Mouse (Mus musculus): ENCODE results near the gene Map2k1. TPM values are rescaled to one million over a fixed set of nuclear protein-coding genes. Genes with fewer than 3 reads are reported as not detected.
"Not testable (repeated sequence)": the region's sequence is repeated elsewhere in the genome, so short reads cannot be mapped to it uniquely, and the experiment has no call there.

Map2k1 gene
- polyA plus RNA-seq, 1 experiment from 2014 or later: 63.7 TPM

DNA sequence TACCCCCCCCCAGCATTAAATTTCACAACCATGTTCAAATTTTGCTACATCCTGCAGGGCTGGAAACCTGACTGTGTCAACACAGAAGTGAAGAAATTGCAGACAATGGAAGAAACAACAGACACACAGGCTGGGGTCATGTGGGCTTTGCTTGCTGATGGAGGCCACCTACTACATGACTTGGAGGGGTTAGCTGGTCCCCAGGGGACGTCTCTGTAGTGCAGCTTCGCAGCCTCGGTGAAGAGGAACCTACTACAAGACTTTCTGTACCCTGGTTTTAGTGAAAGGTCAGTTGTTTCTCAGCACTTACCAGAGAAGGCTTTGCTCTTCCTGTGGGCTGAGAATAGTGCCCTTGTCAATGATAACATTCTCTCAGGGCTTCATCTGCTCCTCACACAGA is 17.8 kb upstream of the Map2k1 start:
- Histone ChIP-seq H3K27ac (replicated peaks) (no peak overlapping the region), H3K9me3 (no peaks in the 10 kb centered on the region), H3K27me3 (no peaks in the 10 kb centered on the region), H3K9ac (replicated peaks) (no peak overlapping the region), H3K4me1 (no peaks in the 10 kb centered on the region), H3K4me2 (replicated peaks) (no peak overlapping the region), H3K4me3 (no peak overlapping the region), H3K36me3 (no peaks in the 10 kb centered on the region)
- no peak for ATAC-seq (ENCODE audit: low FRiP score, low read depth)
- WGBS: 73% methylated on average over 3 of the region's 3 CpGs

DNA sequence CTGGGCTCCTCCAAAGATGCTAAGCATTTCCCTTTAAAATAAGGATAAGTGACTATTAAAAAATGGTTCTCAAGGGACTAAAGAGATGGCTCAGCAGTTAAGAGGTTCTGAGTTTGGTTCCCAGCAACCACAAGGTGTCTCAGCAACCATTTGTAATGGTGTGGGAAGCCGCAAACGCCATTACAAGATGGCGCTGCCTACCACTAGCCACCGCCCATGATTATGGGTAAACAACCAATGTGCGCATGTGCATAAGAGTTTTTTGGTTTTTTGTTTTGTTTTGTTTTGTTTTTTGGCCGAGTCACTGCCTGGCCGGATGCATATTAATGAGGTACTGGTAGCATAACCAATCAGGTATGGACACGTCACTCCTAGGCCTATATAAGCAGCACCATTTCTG is 15.4 kb upstream of the Map2k1 start:
- H3K4me1 ChIP-seq; ATAC-seq (ENCODE audit: low FRiP score, low read depth); H3K4me2 ChIP-seq (replicated peaks); H3K36me3 ChIP-seq; H3K27ac ChIP-seq (replicated peaks); H3K9ac ChIP-seq (replicated peaks); H3K27me3 ChIP-seq; H3K4me3 ChIP-seq; H3K9me3 ChIP-seq: not testable (repeated sequence)
- 92% methylated on average over 8 of the region's 8 CpGs for WGBS

DNA sequence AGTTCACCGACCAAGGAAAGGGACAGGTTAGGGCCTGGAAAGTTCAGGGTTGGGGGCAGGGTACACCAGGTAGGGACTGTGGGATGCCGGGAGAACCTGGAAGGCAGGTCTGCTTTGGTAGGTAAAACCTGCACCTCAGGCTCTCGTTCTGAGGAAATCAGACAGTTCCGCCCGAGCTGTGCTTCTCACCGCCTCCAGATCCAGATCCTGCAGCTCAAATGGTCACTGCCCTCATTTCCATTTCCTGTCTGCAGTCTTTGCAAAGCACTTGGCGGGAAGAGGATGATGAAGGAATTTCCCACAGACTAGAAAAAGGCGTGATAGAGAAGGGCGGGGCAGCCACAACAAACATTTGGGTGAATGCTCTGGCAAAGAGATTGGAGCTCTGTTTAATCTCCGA is 14.8 kb upstream of the Map2k1 start:
- WGBS: 90% methylated on average over 10 of the region's 10 CpGs
- Histone ChIP-seq H3K9me3 (no peaks in the 10 kb centered on the region), H3K9ac (replicated peaks) (no peak overlapping the region), H3K27ac (replicated peaks) (no peak overlapping the region), H3K4me1 (no peaks in the 10 kb centered on the region), H3K36me3 (no peaks in the 10 kb centered on the region), H3K4me2 (replicated peaks) (no peak overlapping the region), H3K27me3 (no peaks in the 10 kb centered on the region), H3K4me3 (no peak overlapping the region)
- no peak for ATAC-seq (ENCODE audit: low FRiP score, low read depth)

DNA sequence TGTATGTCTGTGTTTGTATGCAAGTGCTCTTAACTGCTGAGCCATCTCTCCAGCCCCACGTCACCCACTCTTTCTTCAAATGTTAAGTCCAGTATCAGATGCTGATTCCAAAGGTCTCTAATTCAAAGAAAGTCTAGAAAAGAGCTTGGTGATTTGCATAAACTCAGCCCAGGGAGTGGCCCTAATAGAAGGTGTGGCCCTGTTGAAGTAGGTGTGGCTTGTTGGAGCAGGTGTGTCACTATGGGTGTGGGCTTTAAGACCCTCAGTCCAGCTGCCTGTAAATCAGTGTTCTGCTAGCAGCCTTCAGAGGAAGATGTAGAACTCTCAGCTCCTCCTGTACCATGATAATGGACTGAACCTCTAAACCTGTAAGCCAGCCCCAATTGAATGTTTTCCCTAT is 13.8 kb upstream of the Map2k1 start:
- H3K4me2 ChIP-seq (replicated peaks): no peak overlapping the region
- ATAC-seq (ENCODE audit: low FRiP score, low read depth): no peak
- no peaks in the 10 kb centered on the region for H3K9me3 ChIP-seq
- 94% methylated on average over 1 of the region's 1 CpGs for whole genome bisulfite sequencing
- H3K4me1 ChIP-seq: no peaks in the 10 kb centered on the region
- no peaks in the 10 kb centered on the region for H3K27me3 ChIP-seq
- H3K27ac ChIP-seq (replicated peaks): no peak overlapping the region
- H3K36me3 ChIP-seq: no peaks in the 10 kb centered on the region
- H3K4me3 ChIP-seq: no peak overlapping the region
- no peak overlapping the region for H3K9ac ChIP-seq (replicated peaks)

DNA sequence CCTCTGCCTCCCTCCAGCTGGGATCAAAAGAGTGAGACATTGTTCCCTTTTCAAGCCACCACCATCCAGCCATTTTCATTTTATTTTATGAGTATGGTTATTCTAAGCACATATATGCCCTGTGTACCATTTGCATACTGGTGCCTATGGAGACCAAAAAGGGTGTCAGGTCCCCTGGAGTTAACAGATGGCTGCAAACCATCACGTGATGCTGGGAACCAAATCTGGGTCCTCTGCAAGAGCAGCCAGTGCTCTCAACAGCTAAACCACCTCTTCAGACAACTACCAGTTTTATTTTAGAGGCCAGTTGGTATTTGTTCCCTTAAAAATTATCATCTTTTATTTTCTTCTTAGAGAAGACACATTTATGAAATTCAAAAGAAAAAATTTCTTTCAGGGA is 11.4 kb upstream of the Map2k1 start:
- no peaks in the 10 kb centered on the region for H3K4me1 ChIP-seq
- 56% methylated on average over 1 of the region's 1 CpGs for WGBS
- H3K4me3 ChIP-seq: no peak overlapping the region
- no peak overlapping the region for H3K4me2 ChIP-seq (replicated peaks)
- no peaks in the 10 kb centered on the region for H3K36me3 ChIP-seq
- H3K9me3 ChIP-seq: no peaks in the 10 kb centered on the region
- no peak overlapping the region for H3K27ac ChIP-seq (replicated peaks)
- no peaks in the 10 kb centered on the region for H3K27me3 ChIP-seq
- H3K9ac ChIP-seq (replicated peaks): no peak overlapping the region
- no peak for ATAC-seq (ENCODE audit: low FRiP score, low read depth)

DNA sequence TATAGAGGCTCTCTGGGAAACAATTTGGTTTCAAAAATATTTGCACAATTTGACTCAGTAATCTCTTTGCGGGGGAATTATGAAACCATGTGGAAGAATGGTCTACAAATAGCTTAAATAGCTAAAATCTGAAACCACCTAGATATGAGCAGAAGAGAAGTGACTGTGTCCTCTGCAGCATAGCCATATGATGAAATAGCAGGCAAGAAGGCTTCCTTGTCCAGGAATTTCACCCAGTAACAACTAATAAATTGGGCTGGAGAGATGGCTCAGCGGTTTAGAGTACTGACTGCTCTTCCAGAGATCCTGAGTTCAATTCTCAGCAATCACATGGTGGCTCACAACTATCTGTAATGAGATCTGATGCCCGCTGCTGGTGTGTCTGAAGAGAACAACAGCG is 7.6 kb upstream of the Map2k1 start:
- Histone ChIP-seq H3K9ac (replicated peaks) (no peak overlapping the region), H3K36me3 (no peaks in the 10 kb centered on the region), H3K9me3 (no peaks in the 10 kb centered on the region), H3K4me1 (no peaks in the 10 kb centered on the region), H3K4me2 (replicated peaks) (no peak overlapping the region), H3K4me3 (no peak overlapping the region), H3K27ac (replicated peaks) (no peak overlapping the region), H3K27me3 (no peaks in the 10 kb centered on the region)
- 89% methylated on average over 4 of the region's 4 CpGs for WGBS
- ATAC-seq (ENCODE audit: low FRiP score, low read depth): no peak

DNA sequence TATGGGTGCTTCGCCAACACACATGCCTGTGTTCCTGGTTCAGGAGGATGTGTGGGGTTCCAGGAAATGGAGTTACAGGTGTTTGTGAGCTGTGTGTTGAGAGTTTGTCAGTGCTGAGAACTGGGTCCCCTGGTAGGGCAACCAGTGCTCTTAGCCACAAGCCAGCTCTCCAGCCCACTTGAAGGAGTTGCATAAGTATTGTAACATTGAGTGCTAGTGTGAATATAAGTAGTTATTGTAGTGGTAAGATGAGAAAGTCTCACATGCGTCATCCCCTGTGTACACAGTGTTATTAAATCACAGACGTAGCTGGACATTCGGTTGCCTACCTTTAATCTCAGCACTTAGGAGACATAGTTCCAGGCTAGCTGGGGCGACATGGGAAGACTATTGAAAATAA is 6.5 kb upstream of the Map2k1 start:
- H3K4me3 ChIP-seq: no peak overlapping the region
- no peaks in the 10 kb centered on the region for H3K27me3 ChIP-seq
- H3K4me2 ChIP-seq (replicated peaks): no peak overlapping the region
- H3K4me1 ChIP-seq: no peaks in the 10 kb centered on the region
- H3K9ac ChIP-seq (replicated peaks): no peak overlapping the region
- 90% methylated on average over 5 of the region's 5 CpGs for WGBS
- no peaks in the 10 kb centered on the region for H3K36me3 ChIP-seq
- ATAC-seq (ENCODE audit: low FRiP score, low read depth): no peak
- no peak overlapping the region for H3K27ac ChIP-seq (replicated peaks)
- no peaks in the 10 kb centered on the region for H3K9me3 ChIP-seq

DNA sequence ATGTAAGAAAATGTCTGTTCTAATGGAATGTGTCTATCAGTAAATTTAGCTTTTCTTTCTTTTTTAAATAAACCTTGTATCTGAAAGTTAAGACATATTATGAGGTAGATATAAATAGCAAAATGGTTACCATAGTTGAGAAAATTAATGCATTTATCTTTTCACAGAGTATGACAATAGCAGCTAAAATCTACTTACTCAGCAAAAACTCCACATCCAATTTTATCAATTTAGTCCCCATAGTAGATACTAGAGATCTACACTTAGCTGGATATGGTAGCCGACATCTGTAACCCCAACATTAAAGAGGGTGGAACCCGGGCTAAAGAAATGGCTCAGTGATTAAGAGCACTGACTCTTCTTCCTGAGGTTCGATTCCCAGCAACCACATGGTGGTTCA is 2.8 kb upstream of the Map2k1 start:
- 90% methylated on average over 3 of the region's 3 CpGs for WGBS
- Histone ChIP-seq H3K4me3 (no peak overlapping the region), H3K4me1 (peaks cover 16% of the 10 kb centered on the region), H3K9me3 (no peaks in the 10 kb centered on the region), H3K27ac (replicated peaks) (no peak overlapping the region), H3K9ac (replicated peaks) (no peak overlapping the region), H3K4me2 (replicated peaks) (no peak overlapping the region), H3K36me3 (no peaks in the 10 kb centered on the region), H3K27me3 (no peaks in the 10 kb centered on the region)
- ATAC-seq (ENCODE audit: low FRiP score, low read depth): no peak

DNA sequence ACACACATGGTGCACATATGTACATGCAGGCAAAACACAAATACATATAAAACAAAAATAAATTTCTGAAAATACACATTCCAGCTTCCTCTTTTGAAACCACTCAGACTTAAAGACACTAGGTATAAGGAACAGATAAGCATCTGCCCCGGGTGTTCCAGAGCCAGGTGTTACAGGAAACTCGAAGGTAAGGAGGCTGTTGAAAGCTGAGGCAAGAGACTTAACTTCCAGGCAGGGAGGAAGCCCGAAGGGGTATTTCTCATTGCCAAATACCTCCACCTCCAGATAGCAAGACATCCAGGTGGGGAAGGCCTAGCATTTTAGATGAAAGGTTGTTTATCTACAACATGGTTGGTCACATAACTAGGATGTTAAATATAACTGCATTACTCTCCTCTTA is 2.0 kb upstream of the Map2k1 start:
- ATAC-seq (ENCODE audit: low FRiP score, low read depth): no peak
- Histone ChIP-seq H3K27me3 (no peaks in the 10 kb centered on the region), H3K9me3 (no peaks in the 10 kb centered on the region), H3K36me3 (no peaks in the 10 kb centered on the region), H3K4me2 (replicated peaks) (no peak overlapping the region), H3K9ac (replicated peaks) (no peak overlapping the region), H3K4me3 (no peak overlapping the region), H3K4me1 (peaks cover 18% of the 10 kb centered on the region), H3K27ac (replicated peaks) (no peak overlapping the region)
- 78% methylated on average over 3 of the region's 3 CpGs for WGBS

DNA sequence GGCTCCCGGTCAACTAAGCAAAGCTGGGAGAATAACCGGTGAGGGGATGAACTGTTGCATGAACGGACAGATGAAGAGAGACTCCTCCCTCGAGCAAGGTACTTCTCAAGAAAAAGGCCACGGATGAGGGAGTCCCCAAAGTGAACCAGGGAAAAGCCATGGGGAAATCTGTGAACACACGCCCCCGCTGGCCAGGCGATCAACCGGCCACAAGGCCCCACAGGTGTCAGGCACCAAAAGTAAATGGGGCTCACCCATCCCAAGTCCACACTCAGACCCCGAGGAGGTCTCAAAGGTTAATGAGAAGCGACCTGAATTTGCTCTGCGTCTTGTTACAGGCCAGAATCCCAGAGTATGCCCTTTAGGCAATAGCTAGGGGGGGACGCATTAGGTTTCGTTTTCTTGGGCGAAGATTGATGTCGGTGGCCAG is 825 bp downstream of the Map2k1 start:
- H3K27me3 ChIP-seq: no peaks in the 10 kb centered on the region
- under 1% methylated on average over 16 of the region's 16 CpGs for WGBS
- no peaks in the 10 kb centered on the region for H3K9me3 ChIP-seq
- peak overlapping the region; percentile 87 for H3K9ac ChIP-seq (replicated peaks)
- H3K27ac ChIP-seq (replicated peaks): peak overlapping the region; percentile 90
- H3K4me1 ChIP-seq: peaks cover 18% of the 10 kb centered on the region
- H3K36me3 ChIP-seq: no peaks in the 10 kb centered on the region
- ATAC-seq (ENCODE audit: low FRiP score, low read depth): no peak
- peak overlapping the region; percentile 95 for H3K4me3 ChIP-seq
- peak overlapping the region; percentile 92 for H3K4me2 ChIP-seq (replicated peaks)

DNA sequence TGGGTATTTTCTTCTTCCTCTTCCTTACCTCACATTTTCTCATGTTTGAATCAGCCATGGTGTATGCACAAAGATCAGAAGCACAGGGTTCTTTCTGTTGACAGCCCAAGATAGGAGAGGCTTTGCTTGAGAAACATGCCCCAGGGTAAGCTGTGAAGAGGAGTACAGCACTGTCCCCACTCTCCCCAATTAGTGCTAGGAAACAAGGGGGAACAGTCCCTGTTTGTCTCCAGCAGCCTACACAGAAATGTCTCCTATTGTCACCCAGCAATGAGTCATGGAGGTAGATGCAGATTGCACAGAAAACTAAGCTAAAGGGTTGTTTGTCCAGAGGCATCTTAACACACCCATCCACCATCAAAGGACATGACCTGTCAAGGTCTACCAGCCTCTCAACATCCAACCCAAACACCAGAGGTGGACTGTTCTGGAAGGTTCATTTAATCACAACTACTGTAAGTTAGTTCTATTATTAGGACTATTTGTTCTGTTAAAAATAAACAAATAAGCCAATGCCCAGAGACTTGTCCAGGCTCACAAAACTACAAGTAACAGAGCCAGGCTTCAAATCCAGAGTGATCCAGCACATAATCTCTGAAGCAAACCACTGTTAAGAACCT is 3.2 kb downstream of the Map2k1 start:
- Histone ChIP-seq H3K4me3 (no peak overlapping the region), H3K27ac (replicated peaks) (no peak overlapping the region), H3K9me3 (no peaks in the 10 kb centered on the region), H3K4me1 (peaks cover 18% of the 10 kb centered on the region), H3K4me2 (replicated peaks) (no peak overlapping the region), H3K27me3 (no peaks in the 10 kb centered on the region), H3K36me3 (no peaks in the 10 kb centered on the region), H3K9ac (replicated peaks) (no peak overlapping the region)
- ATAC-seq (ENCODE audit: low FRiP score, low read depth): no peak

DNA sequence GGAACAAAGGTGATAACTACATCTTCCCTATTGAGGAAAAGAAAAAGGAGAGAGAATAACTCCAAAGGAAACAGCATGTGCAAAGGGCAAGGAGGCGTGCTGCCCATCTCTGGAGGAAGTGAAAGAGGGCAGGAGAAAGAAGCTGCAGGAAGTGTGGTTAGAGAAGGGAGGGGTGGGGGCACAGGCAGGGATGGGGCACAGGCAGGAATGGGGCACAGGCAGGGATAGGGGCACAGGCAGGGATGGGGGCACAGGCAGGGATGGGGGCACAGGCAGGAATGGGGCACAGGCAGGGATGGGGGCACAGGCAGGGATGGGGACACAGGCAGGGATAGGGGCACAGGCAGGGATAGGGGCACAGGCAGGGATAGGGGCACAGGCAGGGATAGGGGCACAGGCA is 4.1 kb downstream of the Map2k1 start:
- Histone ChIP-seq H3K9me3 (no peaks in the 10 kb centered on the region), H3K36me3 (no peaks in the 10 kb centered on the region), H3K4me1 (peaks cover 18% of the 10 kb centered on the region), H3K4me3 (no peak overlapping the region), H3K4me2 (replicated peaks) (no peak overlapping the region), H3K27me3 (no peaks in the 10 kb centered on the region), H3K9ac (replicated peaks) (no peak overlapping the region), H3K27ac (replicated peaks) (no peak overlapping the region)
- 91% methylated on average over 1 of the region's 1 CpGs for WGBS
- no peak for ATAC-seq (ENCODE audit: low FRiP score, low read depth)

DNA sequence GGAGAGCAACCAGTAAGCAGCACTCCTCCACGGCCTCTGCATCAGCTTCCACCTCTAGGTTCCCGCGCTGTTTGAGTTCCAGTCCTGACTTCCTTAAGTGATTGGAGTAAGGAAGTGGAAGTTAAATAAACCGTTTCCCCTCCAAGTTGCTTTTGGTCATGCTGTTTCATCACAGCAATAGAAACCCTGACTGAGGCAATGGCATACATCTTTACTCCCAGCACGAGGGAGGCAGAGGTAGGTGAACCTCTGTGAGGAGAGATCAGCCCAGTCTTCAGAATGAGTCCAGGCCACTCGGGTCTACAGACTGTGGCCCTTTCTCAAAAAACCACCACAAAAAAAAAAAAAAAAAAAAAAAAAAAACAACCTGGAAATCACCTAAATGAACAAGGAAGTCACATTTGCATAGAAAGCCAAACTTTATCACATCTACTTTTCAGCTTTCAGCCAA is 11.0 kb downstream of the Map2k1 start:
- H3K36me3 ChIP-seq: no peaks in the 10 kb centered on the region
- H3K9ac ChIP-seq (replicated peaks): no peak overlapping the region
- WGBS: 82% methylated on average over 6 of the region's 6 CpGs
- ATAC-seq (ENCODE audit: low FRiP score, low read depth): no peak
- no peaks in the 10 kb centered on the region for H3K27me3 ChIP-seq
- no peak overlapping the region for H3K4me2 ChIP-seq (replicated peaks)
- no peak overlapping the region for H3K4me3 ChIP-seq
- no peaks in the 10 kb centered on the region for H3K9me3 ChIP-seq
- H3K27ac ChIP-seq (replicated peaks): no peak overlapping the region
- peaks cover 17% of the 10 kb centered on the region; the same call in 1 of the 2 replicates for H3K4me1 ChIP-seq

Data from midbrain, embryonic 12.5 days (tissue).